Mouse (Mus musculus) stomach, postnatal 0 days (tissue): Measurements from ENCODE around the gene Cst13. TPM values are rescaled to one million over a fixed set of nuclear protein-coding genes. Genes with fewer than 3 reads are reported as not detected.
"Not testable (repeated sequence)": the region's sequence is repeated elsewhere in the genome, so short reads cannot be mapped to it uniquely, and the experiment has no call there.

ENCODE experiments used
- ATAC-seq: fragments of 200-750 bp; cut with Nextera tagmentation; 2 replicates; pipeline ENCODE4 v1.8.0; 2017; ENCODE audit not compliant: low FRiP score, low TSS enrichment
- DNase-seq: peaks from one replicate; pipeline ENCODE4 v3.0.0-alpha.2; 2016; ENCODE audit warnings: low spot score
- H3K27ac ChIP-seq: fragments of 300-500 bp; sonication (generic); replicated peaks from 2 replicates; pipeline ENCODE4 v1.5.1; 2014; ENCODE audit warnings: mild to moderate bottlenecking, control low read depth
- H3K27me3 ChIP-seq: fragments of 300-500 bp; sonication (generic); 2 replicates; pipeline ENCODE4 v1.6.1; 2014; ENCODE audit warnings: low read length; ENCODE audit not compliant: control insufficient read depth, insufficient read depth
- H3K36me3 ChIP-seq: fragments of 300-500 bp; sonication (generic); 2 replicates; pipeline ENCODE4 v1.6.1; 2014; ENCODE audit warnings: low read length, mixed read lengths; ENCODE audit not compliant: control insufficient read depth, insufficient read depth
- H3K4me1 ChIP-seq: fragments of 300-500 bp; sonication (generic); replicated peaks from 2 replicates; pipeline ENCODE4 v1.6.1; 2014; ENCODE audit warnings: antibody characterized with exemption; ENCODE audit not compliant: control insufficient read depth, insufficient read depth
- H3K4me2 ChIP-seq: fragments of 300-500 bp; sonication (generic); replicated peaks from 2 replicates; pipeline ENCODE4 v1.6.1; 2014; ENCODE audit warnings: low read depth, mild to moderate bottlenecking, control low read depth, moderate library complexity
- H3K4me3 ChIP-seq: fragments of 300-500 bp; sonication (generic); 2 replicates; pipeline ENCODE4 v1.5.1; 2014; ENCODE audit warnings: low read depth, low read length, control low read depth
- H3K9ac ChIP-seq: fragments of 300-500 bp; sonication (generic); 2 replicates; pipeline ENCODE4 v1.6.1; 2014; ENCODE audit warnings: mild to moderate bottlenecking, low read length, control low read depth, mixed read lengths
- H3K9me3 ChIP-seq: fragments of 300-500 bp; sonication (generic); 2 replicates; pipeline ENCODE4 v1.6.1; 2016; ENCODE audit warnings: low read length; ENCODE audit not compliant: control insufficient read depth
- CTCF ChIP-seq: IDR thresholded peaks from 2 replicates; pipeline ENCODE4 v1.5.1; 2016; ENCODE audit warnings: antibody characterized with exemption, low read depth, mild to moderate bottlenecking, moderate library complexity
- EP300 ChIP-seq: optimal IDR thresholded peaks from 2 replicates; pipeline ENCODE3; 2016; ENCODE audit warnings: antibody characterized with exemption
- WGBS: fragments of 180-500 bp; shearing (Covaris S2); extraction: QIAGEN DNeasy Blood & Tissue Kit; methylation state at CpG from one replicate; pipeline ENCODE4 v1.1.7; 2014; 5-methylcytosine and 5-hydroxymethylcytosine counted together
- polyA plus RNA-seq: library from polyadenylated mRNA; unstranded; fragments of >200 nt; fragmentation: Nextera tagmentation; extraction: Ambion mirVana; gene quantifications from 2 replicates; pipeline ENCODE4 v1.2.1, GENCODE M21; 2015

The Cst13 gene
- polyA plus RNA-seq: 0.17 TPM in 1 of 2 replicates, not detected in the other

DNA sequence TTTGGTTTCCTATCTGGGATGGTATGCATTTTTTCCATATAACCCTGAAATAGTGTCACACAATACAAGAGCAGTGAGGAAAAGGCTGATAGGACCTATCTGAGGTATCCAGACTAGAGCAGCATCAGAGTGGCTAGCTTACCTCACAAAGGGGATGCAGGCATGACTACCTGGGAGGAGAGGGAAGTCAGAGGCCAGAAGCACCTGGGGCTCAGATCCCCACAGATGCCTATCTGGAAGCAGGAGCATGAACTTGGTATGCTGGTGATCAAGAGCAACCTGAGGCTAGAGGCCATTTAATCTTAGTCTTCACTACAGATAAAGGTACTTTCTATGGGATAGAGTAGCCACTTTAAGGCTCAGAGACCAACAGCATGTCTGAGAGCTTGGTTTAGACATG, at the start of gene Cst13:
TSS of gene Cst13 (plus strand) at position 173 of the 400 bp plus-strand sequence.
- Histone ChIP-seq H3K4me1 (no peaks in the 10 kb centered on the region), H3K36me3 (no peaks in the 10 kb centered on the region), H3K9ac (no peak within 1 kb of the TSS), H3K4me3 (no peak within 1 kb of the TSS), H3K27me3 (no peaks in the 10 kb centered on the region), H3K4me2 (no peak within 1 kb of the TSS), H3K27ac (no peak within 1 kb of the TSS), H3K9me3 (no peaks in the 10 kb centered on the region)
- ATAC-seq (no peak), DNase-seq (no peak)
- no peak for TF ChIP-seq CTCF

GRCm38 (mm10) chr2:148771397-148771796, 48.5 kb upstream of the Cst13 start, which contains the start of gene Cst11:
Cst11 (minus strand) TSS chr2:148771497.
- H3K27me3 ChIP-seq, DNase-seq, ATAC-seq, H3K9me3 ChIP-seq, H3K27ac ChIP-seq, H3K4me2 ChIP-seq, H3K9ac ChIP-seq, H3K36me3 ChIP-seq, H3K4me1 ChIP-seq, H3K4me3 ChIP-seq: not testable (repeated sequence)
- 88% methylated on average over 4 of the region's 4 CpGs for WGBS

- Histone ChIP-seq H3K36me3 (no peaks in the 10 kb centered on the region), H3K27ac (no peak within 1 kb of the TSS), H3K9ac (no peak within 1 kb of the TSS), H3K9me3 (no peaks in the 10 kb centered on the region), H3K4me3 (no peak within 1 kb of the TSS), H3K4me1 (no peaks in the 10 kb centered on the region), H3K4me2 (no peak within 1 kb of the TSS), H3K27me3 (no peaks in the 10 kb centered on the region)
- DNase-seq (no peak), ATAC-seq (no peak)
- TF ChIP-seq EP300 (no peak), CTCF (no peak)
- WGBS: 15% methylated on average over 1 of the region's 1 CpGs
Measured at GRCm38 (mm10) chr2:148781709-148782108, 38.2 kb upstream of the Cst13 start, which contains the start of gene 8030411F24Rik. 8030411F24Rik (plus strand) TSS chr2:148782009.

DNA sequence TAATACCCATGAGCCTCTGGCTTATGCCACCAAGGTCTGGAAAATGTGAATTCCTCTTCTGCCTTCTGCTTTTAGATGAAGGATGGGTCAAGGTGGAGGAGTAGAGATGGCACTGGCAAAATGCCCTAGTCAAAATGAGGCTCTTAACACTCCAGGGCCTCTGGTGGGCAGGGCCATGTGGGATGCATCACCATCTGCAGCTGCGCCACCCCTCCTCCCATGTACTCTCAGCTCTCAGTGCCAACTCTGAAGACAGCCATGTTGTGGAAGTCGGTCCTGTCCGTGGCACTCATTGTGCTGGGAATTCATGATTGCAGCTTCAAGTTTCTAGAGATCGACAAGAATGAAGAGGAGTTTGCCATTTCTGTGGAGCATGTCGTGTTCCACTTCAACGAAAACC, 30.7 kb upstream of the Cst13 start, which contains the start of gene Cst12:
TSS of gene Cst12 (plus strand) at position 220 of the 400 bp plus-strand sequence.
- DNase-seq (no peak), ATAC-seq (no peak)
- no peak within 1 kb of the TSS for H3K4me2 ChIP-seq
- no peaks in the 10 kb centered on the region for H3K27me3 ChIP-seq
- no peak within 1 kb of the TSS for H3K4me3 ChIP-seq
- no peaks in the 10 kb centered on the region for H3K9me3 ChIP-seq
- no peak within 1 kb of the TSS for H3K27ac ChIP-seq
- H3K36me3 ChIP-seq: no peaks in the 10 kb centered on the region
- H3K4me1 ChIP-seq: no peaks in the 10 kb centered on the region
- TF ChIP-seq CTCF: no peak
- no peak for TF ChIP-seq EP300
- 93% methylated on average over 6 of the region's 6 CpGs for WGBS
- H3K9ac ChIP-seq: no peak within 1 kb of the TSS

DNA sequence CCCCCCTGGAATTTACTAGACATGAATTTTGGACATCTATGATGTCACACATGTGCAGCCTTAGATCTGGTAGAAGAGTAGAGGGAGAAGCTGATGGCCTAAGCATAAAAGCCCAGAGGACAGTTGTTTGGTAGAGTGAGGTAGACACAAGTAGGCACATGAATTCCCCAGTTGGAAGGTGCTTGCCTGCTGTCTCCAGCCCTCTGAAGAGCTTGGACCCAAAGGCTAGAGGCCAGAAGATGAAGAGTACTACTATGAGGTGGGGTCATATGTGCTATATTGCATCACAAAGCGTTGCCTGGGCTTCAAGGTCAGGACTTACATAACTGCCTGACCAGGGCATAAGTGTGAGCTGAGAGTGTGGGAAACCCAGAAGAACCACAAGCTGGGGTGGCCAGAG, 21.4 kb upstream of the Cst13 start, which contains the start of gene Cst8:
TSS of gene Cst8 (plus strand) at position 301 of the 400 bp plus-strand sequence.
- TF ChIP-seq EP300 (no peak), CTCF (no peak)
- 84% methylated on average over 1 of the region's 1 CpGs for WGBS
- H3K36me3 ChIP-seq: no peaks in the 10 kb centered on the region
- H3K4me2 ChIP-seq: no peak within 1 kb of the TSS
- no peak within 1 kb of the TSS for H3K27ac ChIP-seq
- DNase-seq (no peak), ATAC-seq (no peak)
- no peaks in the 10 kb centered on the region for H3K9me3 ChIP-seq
- no peak within 1 kb of the TSS for H3K4me3 ChIP-seq
- no peaks in the 10 kb centered on the region for H3K4me1 ChIP-seq
- H3K9ac ChIP-seq: no peak within 1 kb of the TSS
- no peaks in the 10 kb centered on the region for H3K27me3 ChIP-seq

GRCm38 (mm10) chr2:148801491-148801921, 18.4 kb upstream of the Cst13 start:
- TF ChIP-seq CTCF (no peak), EP300 (no peak)
- no peak overlapping the region for H3K4me3 ChIP-seq
- no peaks in the 10 kb centered on the region for H3K27me3 ChIP-seq
- H3K9me3 ChIP-seq: no peaks in the 10 kb centered on the region
- DNase-seq (no peak), ATAC-seq (peak; percentile 47; the same call in 1 of the 2 replicates)
- WGBS: 41% methylated on average over 3 of the region's 3 CpGs
- H3K36me3 ChIP-seq: no peaks in the 10 kb centered on the region
- no peaks in the 10 kb centered on the region for H3K4me1 ChIP-seq
- no peak overlapping the region for H3K4me2 ChIP-seq
- no peak overlapping the region for H3K27ac ChIP-seq
- H3K9ac ChIP-seq: no peak overlapping the region
